Mouse (Mus musculus): Measurements from ENCODE around the gene Mgat5. TPM values are rescaled to one million over a fixed set of nuclear protein-coding genes. Genes with fewer than 3 reads are reported as not detected.

Mgat5 gene
- polyA plus RNA-seq, 1 experiment = under 0.01 TPM

GRCm38 (mm10) chr1:127482911-127483310 is 278.1 kb downstream of the Mgat5 start:
- H3K4me3 ChIP-seq (replicated peaks) = no peak overlapping the region
- TF ChIP-seq GATA1 (IDR thresholded peaks at IDR 0.05; ENCODE audit: low read length) (no peak), TAL1 (IDR thresholded peaks at IDR 0.05; ENCODE audit: low read length) (no peak)
- H3K36me3 ChIP-seq (ENCODE audit: control insufficient read depth) = no peaks in the 10 kb centered on the region
- H3K9me3 ChIP-seq (ENCODE audit: control insufficient read depth, low read length) = no peaks in the 10 kb centered on the region
- H3K27me3 ChIP-seq (ENCODE audit: control insufficient read depth) = no peaks in the 10 kb centered on the region
- no peaks in the 10 kb centered on the region for H3K4me1 ChIP-seq (ENCODE audit: control insufficient read depth)

GRCm38 (mm10) chr1:127484188-127484587 is 279.4 kb downstream of the Mgat5 start:
- no peak for TF ChIP-seq GATA1 (IDR thresholded peaks at IDR 0.05; ENCODE audit: low read length)
- no peak for TF ChIP-seq TAL1 (IDR thresholded peaks at IDR 0.05; ENCODE audit: low read length)
- no peaks in the 10 kb centered on the region for H3K36me3 ChIP-seq (ENCODE audit: control insufficient read depth)

GRCm38 (mm10) chr1:127484826-127485225 is 280.0 kb downstream of the Mgat5 start:
- TF ChIP-seq GATA1 (IDR thresholded peaks at IDR 0.05; ENCODE audit: low read length) (no peak), TAL1 (IDR thresholded peaks at IDR 0.05; ENCODE audit: low read length) (no peak)
- no peaks in the 10 kb centered on the region for H3K36me3 ChIP-seq (ENCODE audit: control insufficient read depth)
- H3K4me1 ChIP-seq (ENCODE audit: control insufficient read depth) = no peaks in the 10 kb centered on the region
- no peaks in the 10 kb centered on the region for H3K27me3 ChIP-seq (ENCODE audit: control insufficient read depth)
- no peaks in the 10 kb centered on the region for H3K9me3 ChIP-seq (ENCODE audit: control insufficient read depth, low read length)
- H3K4me3 ChIP-seq (replicated peaks) = no peak overlapping the region

More at GRCm38 (mm10) chr1:127484188-127484587, 279.4 kb downstream of the Mgat5 start:
- H3K27me3 ChIP-seq (ENCODE audit: control insufficient read depth) = no peaks in the 10 kb centered on the region
- H3K4me3 ChIP-seq (replicated peaks) = no peak overlapping the region
- H3K4me1 ChIP-seq (ENCODE audit: control insufficient read depth) = no peaks in the 10 kb centered on the region
- no peaks in the 10 kb centered on the region for H3K9me3 ChIP-seq (ENCODE audit: control insufficient read depth, low read length)

DNA sequence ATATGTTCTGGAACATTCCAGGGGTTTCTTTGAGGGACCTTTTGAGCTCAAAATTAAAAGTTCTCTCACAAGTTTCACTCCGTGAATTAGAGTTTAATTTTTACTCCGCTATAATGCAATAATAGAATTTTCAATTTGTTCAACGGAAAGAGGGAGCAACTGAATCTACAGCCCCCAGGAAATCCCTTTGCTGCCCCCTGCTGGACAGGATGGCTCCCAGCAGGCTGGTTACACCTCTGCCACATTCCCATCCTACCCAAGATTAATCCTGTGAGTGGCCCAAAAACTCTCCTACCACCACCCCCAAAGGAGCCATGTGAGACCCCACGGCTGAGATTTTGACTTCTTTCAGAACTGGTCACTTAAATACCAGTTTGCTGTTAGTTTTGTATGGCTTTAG is 282.3 kb downstream of the Mgat5 start:
- Histone ChIP-seq H3K4me1 (ENCODE audit: control insufficient read depth) (no peaks in the 10 kb centered on the region), H3K27me3 (ENCODE audit: control insufficient read depth) (no peaks in the 10 kb centered on the region), H3K9me3 (ENCODE audit: control insufficient read depth, low read length) (no peaks in the 10 kb centered on the region), H3K36me3 (ENCODE audit: control insufficient read depth) (no peaks in the 10 kb centered on the region), H3K4me3 (replicated peaks) (no peak overlapping the region)
- TF ChIP-seq TAL1 (IDR thresholded peaks at IDR 0.05; ENCODE audit: low read length) = no peak
- TF ChIP-seq GATA1 (IDR thresholded peaks at IDR 0.05; ENCODE audit: low read length) = no peak

DNA sequence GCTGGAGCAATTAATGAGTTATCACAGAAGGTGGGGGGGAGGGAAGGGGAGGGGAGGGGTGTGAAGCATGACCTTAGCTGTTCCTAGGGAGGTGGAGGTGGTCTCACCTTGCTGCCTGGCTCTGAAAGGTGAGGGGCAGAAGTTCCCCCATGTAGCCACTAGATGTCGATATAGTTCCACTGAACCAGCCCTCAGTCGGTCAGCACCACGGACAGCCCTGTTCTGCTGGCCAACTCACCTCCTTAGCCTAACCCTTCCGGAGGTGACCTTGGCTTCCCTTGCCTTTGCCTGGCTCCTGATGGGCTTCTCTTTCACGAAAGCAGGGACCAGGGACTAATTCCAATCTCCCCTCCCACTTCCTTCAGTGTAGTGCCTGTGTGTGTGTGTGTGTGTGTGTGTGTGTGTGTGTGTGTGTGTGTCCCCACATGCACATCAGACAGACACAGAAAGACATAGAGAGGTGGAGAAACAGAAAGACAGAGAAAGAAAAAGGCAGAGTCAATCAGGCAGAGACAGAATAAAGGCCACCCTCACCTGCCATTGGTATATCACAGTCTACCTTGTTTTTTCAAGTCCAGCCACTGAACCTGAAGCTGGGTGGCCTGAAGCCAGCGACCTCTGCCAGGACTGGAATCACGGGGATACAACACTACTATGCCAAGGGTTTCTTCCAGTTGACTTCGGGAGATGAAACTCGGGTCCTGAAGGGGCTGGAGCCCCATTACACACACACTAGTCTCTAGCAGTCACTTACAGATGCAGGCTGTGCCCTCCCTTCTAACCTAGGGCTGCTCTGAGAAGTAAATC is 292.1 kb downstream of the Mgat5 start:
- H3K36me3 ChIP-seq (ENCODE audit: control insufficient read depth) = no peaks in the 10 kb centered on the region
- no peaks in the 10 kb centered on the region for H3K4me1 ChIP-seq (ENCODE audit: control insufficient read depth)
- no peak overlapping the region for H3K4me3 ChIP-seq (replicated peaks)
- no peaks in the 10 kb centered on the region for H3K9me3 ChIP-seq (ENCODE audit: control insufficient read depth, low read length)
- H3K27me3 ChIP-seq (ENCODE audit: control insufficient read depth) = no peaks in the 10 kb centered on the region
- no peak for TF ChIP-seq TAL1 (IDR thresholded peaks at IDR 0.05; ENCODE audit: low read length)
- no peak for TF ChIP-seq GATA1 (IDR thresholded peaks at IDR 0.05; ENCODE audit: low read length)

DNA sequence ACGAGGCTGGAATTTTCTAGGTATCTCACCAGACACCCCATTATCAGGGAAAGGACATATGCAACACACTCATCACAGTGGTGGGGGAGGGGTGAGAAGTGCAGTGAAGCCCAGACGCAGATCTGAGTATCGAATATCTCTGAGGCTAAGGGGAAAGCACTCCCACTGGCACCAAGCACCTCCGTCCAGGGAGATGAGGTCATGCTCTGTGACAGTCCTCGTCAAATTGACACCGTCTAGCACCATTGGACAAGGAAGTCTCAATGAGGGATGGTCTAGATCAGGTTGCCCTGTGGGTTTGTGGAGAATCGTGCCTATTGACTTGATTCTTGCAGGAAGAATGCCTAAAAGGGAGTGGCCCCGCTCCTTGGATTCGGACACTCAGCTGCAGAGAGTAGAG is 293.9 kb downstream of the Mgat5 start:
- no peaks in the 10 kb centered on the region for H3K4me1 ChIP-seq (ENCODE audit: control insufficient read depth)
- H3K27me3 ChIP-seq (ENCODE audit: control insufficient read depth) = no peaks in the 10 kb centered on the region
- no peak for TF ChIP-seq TAL1 (IDR thresholded peaks at IDR 0.05; ENCODE audit: low read length)
- TF ChIP-seq GATA1 (IDR thresholded peaks at IDR 0.05; ENCODE audit: low read length) = no peak
- no peaks in the 10 kb centered on the region for H3K36me3 ChIP-seq (ENCODE audit: control insufficient read depth)
- no peaks in the 10 kb centered on the region for H3K9me3 ChIP-seq (ENCODE audit: control insufficient read depth, low read length)
- no peak overlapping the region for H3K4me3 ChIP-seq (replicated peaks)

DNA sequence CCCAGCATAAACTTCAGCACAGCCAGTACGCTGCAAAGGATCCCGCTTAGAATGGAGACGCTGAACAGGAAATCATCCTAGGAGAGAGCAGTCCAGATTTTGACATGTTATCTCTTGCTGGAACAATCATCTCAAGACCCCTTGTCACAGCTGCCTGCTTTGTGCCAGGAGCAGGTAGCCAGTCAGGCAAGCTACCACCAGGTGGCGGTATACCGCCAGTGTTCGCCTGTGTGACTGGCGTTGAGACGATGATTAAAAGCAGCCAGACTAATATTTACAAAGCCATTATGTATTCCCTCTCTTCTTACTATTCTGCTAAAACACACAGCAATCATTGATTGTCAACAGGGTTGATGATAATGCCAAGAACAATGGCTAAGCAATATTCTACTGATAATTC is 295.4 kb downstream of the Mgat5 start:
- Histone ChIP-seq H3K4me1 (ENCODE audit: control insufficient read depth) (no peaks in the 10 kb centered on the region), H3K4me3 (replicated peaks) (no peak overlapping the region), H3K27me3 (ENCODE audit: control insufficient read depth) (no peaks in the 10 kb centered on the region), H3K36me3 (ENCODE audit: control insufficient read depth) (no peaks in the 10 kb centered on the region), H3K9me3 (ENCODE audit: control insufficient read depth, low read length) (no peaks in the 10 kb centered on the region)
- TF ChIP-seq TAL1 (IDR thresholded peaks at IDR 0.05; ENCODE audit: low read length) (no peak), GATA1 (IDR thresholded peaks at IDR 0.05; ENCODE audit: low read length) (no peak)

DNA sequence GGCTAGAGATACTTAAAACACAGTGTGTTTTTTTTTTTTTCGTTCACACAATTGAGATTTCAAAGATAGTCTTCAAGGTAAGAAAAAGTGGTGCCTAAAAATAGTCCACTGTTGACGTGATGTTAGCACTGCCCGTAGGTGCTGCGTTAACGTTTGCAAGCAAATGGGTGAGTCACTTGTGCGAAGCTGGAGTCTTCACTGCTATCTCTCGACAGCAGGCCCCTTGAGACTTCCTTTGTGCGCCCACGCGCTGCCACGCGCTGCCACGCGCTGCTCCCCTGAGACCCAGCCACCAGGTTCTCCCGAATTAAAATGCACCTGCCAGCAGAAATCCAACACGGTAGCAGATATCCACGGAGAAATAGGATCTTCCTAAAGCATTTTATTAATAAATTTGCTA is 295.9 kb downstream of the Mgat5 start:
- Histone ChIP-seq H3K36me3 (ENCODE audit: control insufficient read depth) (no peaks in the 10 kb centered on the region), H3K27me3 (ENCODE audit: control insufficient read depth) (no peaks in the 10 kb centered on the region), H3K9me3 (ENCODE audit: control insufficient read depth, low read length) (no peaks in the 10 kb centered on the region), H3K4me3 (replicated peaks) (no peak overlapping the region), H3K4me1 (ENCODE audit: control insufficient read depth) (no peaks in the 10 kb centered on the region)
- TF ChIP-seq GATA1 (IDR thresholded peaks at IDR 0.05; ENCODE audit: low read length) (no peak), TAL1 (IDR thresholded peaks at IDR 0.05; ENCODE audit: low read length) (no peak)

DNA sequence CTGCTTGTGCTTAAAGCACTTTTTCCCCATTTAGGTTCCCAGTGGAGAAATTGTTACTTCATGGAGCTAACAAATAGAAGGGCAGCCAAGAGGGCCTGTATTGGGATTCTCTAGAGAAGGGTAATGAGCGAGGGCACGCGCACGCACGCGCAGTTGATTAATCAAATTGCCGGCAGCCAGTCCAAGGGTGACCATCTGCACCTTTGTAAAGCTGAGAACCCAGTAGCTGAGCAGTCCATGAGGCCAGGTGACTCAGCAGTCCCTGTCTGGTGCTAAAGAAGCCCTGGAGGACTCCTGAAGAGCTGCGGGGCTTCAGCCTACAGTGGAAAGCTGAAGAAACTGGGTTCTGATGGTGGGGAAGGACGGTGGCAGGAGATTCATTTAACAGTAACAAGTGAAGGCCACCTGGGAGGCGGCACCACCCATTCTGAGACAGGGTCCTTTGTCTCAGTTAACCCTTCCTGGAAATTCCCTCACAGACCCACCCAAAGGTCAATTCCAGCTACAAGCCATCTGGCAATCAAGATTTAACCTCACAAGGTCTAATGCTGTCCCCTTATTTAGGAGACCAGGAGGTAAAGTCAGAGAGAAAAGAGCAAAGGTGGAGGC is 302.3 kb downstream of the Mgat5 start:
- Histone ChIP-seq H3K36me3 (ENCODE audit: control insufficient read depth) (no peaks in the 10 kb centered on the region), H3K27me3 (ENCODE audit: control insufficient read depth) (no peaks in the 10 kb centered on the region), H3K4me1 (ENCODE audit: control insufficient read depth) (no peaks in the 10 kb centered on the region), H3K9me3 (ENCODE audit: control insufficient read depth, low read length) (no peaks in the 10 kb centered on the region), H3K4me3 (replicated peaks) (no peak overlapping the region)
- no peak for TF ChIP-seq TAL1 (IDR thresholded peaks at IDR 0.05; ENCODE audit: low read length)
- TF ChIP-seq GATA1 (IDR thresholded peaks at IDR 0.05; ENCODE audit: low read length) = no peak

Measured in erythroblast, embryonic 14.5 days (primary cell).